Mouse (Mus musculus): Measurements from ENCODE around the gene Acot13.

Acot13 gene

DNA sequence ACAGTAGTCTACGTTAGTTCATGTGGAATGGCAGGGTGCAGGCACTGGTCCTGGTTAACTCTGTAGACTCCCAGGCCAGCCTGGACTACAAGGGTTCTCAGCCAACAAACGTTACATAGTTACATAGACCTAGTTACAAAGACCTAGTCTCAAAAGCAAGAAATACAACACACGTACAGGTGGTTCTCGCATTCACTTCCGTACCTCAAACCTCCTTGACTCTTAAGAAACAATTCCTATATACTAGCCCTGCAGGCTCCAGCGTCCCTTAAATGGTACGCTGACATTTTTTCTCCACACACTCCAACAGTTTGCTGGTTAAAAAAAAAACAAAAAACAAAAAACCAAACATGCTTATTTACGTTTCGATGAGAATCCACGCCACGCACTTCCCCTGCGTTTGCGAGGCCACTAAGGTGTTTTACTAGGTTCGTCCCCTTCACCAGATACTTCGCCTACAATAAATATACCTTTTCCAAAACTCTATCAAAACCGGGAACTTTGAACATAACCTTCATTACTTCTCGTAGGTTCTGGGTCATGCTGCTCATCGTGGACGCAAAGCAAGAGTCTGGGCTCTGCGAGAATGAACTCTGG is 486 bp downstream of the Acot13 start:
- DNase-seq (ENCODE audit: low spot score in 2 of 2), result no peak

GRCm38 (mm10) chr13:24826116-24826515 is 5.2 kb downstream of the Acot13 start:
- no peak for DNase-seq (ENCODE audit: low spot score in 2 of 2)

GRCm38 (mm10) chr13:24825587-24825986 is 5.8 kb downstream of the Acot13 start:
- DNase-seq (ENCODE audit: low spot score in 2 of 2), result no peak

- no peak for DNase-seq (ENCODE audit: low spot score in 2 of 2)
These were observed 6.7 kb downstream of the Acot13 start for GRCm38 (mm10) chr13:24824647-24825046.

DNA sequence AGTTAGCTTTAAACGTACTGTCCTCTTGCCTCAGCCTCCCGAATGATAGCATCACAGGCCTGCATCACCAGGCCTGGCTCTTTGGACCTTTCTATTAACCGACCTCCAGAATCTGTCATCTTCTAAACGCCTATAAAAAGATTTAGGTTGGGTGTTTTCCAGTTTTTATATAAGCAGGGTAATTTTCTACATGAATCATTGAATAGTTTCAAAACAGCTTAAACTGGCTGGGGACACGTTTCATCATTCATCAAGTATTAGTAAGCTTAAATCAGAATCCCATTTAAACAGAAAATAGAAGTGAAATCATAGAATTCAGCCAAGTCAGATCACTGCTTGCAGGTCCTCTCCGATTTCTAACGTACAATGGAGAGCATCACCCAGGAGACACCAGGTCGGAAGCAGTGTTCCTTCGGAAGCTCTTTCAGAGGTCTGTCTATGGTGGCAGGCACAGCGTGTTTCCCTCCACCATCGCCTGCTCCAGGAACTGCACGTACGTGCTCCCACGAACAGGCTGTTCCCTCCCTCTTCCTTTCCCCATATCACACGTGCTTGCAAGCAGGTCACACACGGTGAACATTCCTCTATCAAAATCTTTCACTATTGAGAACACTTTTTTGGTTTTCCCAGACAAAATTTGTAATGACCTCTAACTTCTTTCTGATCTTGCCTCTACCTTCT is 8.5 kb downstream of the Acot13 start:
- no peak for DNase-seq (ENCODE audit: low spot score in 2 of 2)

- no peak for DNase-seq (ENCODE audit: low spot score in 2 of 2)
These were observed 11.4 kb downstream of the Acot13 start for GRCm38 (mm10) chr13:24819931-24820330.

- no peak for DNase-seq (ENCODE audit: low spot score in 2 of 2)
These were observed 14.9 kb downstream of the Acot13 start for GRCm38 (mm10) chr13:24816125-24817092.

GRCm38 (mm10) chr13:24814616-24815015 is 16.7 kb downstream of the Acot13 start:
- no peak for DNase-seq (ENCODE audit: low spot score in 2 of 2)

DNA sequence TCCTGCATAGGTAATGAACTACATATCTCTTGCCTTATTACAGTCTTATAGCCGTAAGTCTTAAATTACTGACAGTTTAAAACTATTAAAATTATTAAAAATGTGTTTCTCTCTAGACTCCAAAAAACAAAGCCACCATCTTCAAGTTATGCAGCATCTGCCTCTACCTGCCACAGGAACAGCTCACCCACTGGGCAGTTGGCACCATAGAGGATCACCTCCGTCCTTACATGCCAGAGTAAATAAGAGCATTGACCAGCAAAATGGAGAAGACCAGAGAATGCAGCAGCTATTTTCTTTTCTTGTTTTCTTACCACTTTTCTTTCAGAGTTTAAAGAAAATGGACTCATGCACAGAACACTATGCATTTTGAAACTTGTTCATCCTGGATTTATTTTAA is 18.8 kb downstream of the Acot13 start:
- DNase-seq (ENCODE audit: low spot score in 2 of 2), result no peak

DNA sequence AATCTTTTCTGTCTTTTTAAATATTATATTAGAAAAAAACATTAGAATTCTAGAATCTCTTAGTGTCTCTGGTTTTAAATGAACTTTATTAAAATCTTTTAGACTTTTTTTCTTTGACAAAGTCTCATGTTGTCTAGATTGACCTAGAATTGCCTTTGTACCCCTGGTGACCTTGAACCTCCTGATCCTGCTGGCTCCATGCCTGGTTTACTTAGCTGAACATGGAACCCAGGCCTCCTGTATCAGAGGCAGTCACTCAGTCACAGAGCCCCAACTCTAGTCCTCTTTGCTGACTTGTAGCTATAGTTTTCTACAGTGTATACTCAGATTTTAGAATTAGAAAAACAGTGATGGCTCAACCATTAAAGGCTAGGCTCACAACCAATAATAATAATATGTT is 25.3 kb downstream of the Acot13 start:
- no peak for DNase-seq (ENCODE audit: low spot score in 2 of 2)

DNA sequence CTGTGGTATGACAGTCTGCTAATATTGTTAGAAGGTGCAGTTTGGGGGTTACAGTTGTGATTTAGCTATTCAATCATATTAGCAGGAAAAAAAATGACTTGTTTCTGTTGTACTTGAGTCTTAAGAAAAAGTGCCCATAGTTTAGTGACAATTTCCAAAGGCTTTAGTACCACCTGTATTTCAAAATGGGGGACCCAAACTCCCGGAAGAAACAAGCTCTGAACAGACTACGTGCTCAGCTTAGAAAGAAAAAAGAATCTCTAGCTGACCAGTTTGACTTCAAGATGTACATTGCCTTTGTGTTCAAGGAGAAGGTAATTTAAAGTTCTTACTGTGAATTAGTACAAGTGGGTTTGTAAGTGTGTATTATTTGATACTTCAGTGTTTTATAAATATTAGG is 28.1 kb downstream of the Acot13 start:
- DNase-seq (ENCODE audit: low spot score in 2 of 2), result no peak

GRCm38 (mm10) chr13:24802131-24802691 is 29.1 kb downstream of the Acot13 start:
- DNase-seq (ENCODE audit: low spot score in 2 of 2), result peak; percentile 54 to 61

GRCm38 (mm10) chr13:24801308-24801921 is 29.9 kb downstream of the Acot13 start, which contains the start of gene BC005537:
Gene BC005537, plus strand, starts transcription at chr13:24801657.
- DNase-seq (ENCODE audit: low spot score in 2 of 2), result peak; percentile 36 to 44

- peak; percentile 98 to 99 for DNase-seq (ENCODE audit: low spot score in 2 of 2)
These were observed 30.5 kb downstream of the Acot13 start for GRCm38 (mm10) chr13:24800674-24801307.

- peak; percentile 16 to 34 for DNase-seq (ENCODE audit: low spot score in 2 of 2)
These were observed 31.2 kb downstream of the Acot13 start for GRCm38 (mm10) chr13:24799925-24800673.

DNA sequence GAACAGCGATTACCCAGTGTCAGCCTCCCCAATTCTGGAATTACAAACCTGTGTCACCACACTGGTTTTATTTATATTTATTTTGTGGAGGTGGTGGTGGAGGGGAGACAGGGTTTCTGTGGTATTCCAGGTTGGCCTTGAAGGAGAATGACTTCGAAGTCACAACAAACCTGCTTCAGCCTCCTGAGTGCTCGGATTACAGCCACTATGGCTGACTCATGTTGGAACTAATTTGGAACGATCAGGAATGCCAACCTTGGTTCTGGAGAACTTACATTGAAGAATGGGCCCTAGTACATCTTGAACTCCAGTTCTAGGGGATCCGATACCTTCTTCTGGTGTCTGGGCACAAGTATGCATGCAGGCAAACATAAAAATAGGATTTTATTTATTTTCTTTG is 32.0 kb downstream of the Acot13 start:
- no peak for DNase-seq (ENCODE audit: low spot score in 2 of 2)

DNA sequence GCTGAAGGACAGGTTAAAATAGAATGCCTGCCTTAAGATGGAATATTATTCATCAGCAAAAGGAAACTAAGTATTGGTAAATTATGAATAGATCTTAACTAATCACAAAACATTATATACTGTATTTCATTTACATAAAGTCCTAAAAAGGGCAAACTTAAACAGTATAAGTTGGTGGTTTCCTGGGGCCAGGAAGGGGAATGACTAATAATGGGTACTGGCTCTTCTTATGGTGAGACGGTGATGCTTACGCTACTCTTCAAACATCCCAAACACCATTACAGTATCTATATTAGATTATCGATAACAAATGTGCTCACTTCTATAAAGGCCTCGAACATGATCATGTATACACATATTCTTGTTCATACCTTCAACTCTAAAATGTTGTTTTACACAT is 32.7 kb downstream of the Acot13 start:
- no peak for DNase-seq (ENCODE audit: low spot score in 2 of 2)

DNA sequence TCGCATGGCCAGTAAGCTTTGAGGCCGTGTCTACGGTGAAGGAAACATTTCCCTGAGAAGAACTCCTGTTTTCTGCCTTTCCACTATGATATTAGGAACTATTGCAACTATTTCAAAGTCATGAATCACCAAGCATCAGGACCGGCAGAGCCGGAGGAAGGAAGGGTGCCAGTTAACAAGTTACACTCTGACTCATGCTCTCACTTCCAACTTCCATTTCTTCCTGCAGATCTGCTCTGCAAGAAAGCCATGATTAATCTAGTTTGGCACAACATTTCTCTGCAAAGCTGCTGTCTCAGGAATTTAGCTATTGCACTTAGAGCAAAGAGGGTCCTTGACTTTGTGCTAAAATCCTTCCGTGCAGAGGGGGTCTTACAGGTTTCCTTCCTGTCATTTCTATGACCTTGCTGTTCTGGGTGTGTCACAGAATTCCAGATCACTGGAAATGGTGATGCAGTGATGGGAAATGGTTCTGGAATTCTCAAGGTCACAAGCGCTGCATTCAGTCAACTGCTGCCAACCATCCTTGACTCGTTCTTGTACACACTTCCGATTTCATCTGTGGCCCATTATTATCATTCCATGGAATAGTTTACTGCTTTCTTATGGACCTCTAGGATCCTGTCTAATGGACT is 38.8 kb downstream of the Acot13 start:
- DNase-seq (ENCODE audit: low spot score in 2 of 2), result no peak

DNA sequence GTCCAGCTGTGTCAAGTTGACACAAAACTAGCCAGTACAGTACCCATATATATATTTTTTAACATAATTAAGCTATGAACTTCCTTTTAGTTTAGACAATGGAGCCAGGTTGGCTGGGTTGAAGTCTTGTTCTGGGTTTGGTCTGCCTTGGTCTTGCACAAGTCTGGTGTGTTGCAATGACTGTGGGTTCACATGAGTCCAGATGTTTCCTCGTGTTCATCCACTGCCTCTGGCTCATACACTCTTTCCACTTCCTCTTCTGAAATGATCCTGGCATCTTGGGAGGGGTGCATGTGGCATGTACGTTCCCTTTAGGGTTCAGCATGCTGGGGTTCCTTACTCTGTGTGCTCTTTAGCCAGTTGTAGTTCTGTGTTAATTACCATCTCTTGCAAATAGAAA is 40.0 kb downstream of the Acot13 start:
- DNase-seq (ENCODE audit: low spot score in 2 of 2), result peak in 1 of 2 experiments; percentile 32

GRCm38 (mm10) chr13:24787477-24787876 is 43.9 kb downstream of the Acot13 start:
- DNase-seq (ENCODE audit: low spot score in 2 of 2), result no peak

Measured in spleen, postnatal 36 days (tissue).